Mouse (Mus musculus) liver, embryonic 14.5 days (tissue): ENCODE data around the gene Gfi1. TPM values are rescaled to one million over a fixed set of nuclear protein-coding genes. Genes with fewer than 3 reads are reported as not detected.

Experiments used
- ATAC-seq: fragments of 200-750 bp; cut with Nextera tagmentation; 2 replicates; pipeline ENCODE4 v1.8.0; 2017; ENCODE audit warnings: moderate number of reproducible peaks, mild to moderate bottlenecking, moderate library complexity; ENCODE audit not compliant: insufficient read depth
- DNase-seq, 3 experiments: peaks; one replicate each; pipeline ENCODE4 v3.0.0-alpha.2; 2012 to 2013; ENCODE audit warnings: low read depth in 3 of 3, low spot score in 3 of 3
- H3K27ac ChIP-seq: fragments of 300-500 bp; sonication (generic); 2 replicates; pipeline ENCODE4 v1.5.1; 2014; ENCODE audit warnings: moderate library complexity, mild to moderate bottlenecking, control low read depth, inconsistent platforms
- H3K27me3 ChIP-seq: fragments of 300-500 bp; sonication (generic); 2 replicates; pipeline ENCODE4 v1.6.1; 2014; ENCODE audit warnings: mild to moderate bottlenecking, low read length, moderate library complexity; ENCODE audit not compliant: control insufficient read depth, insufficient read depth
- H3K36me3 ChIP-seq: fragments of 300-500 bp; sonication (generic); replicated peaks from 2 replicates; pipeline ENCODE4 v1.6.1; 2014; ENCODE audit warnings: low read depth; ENCODE audit not compliant: control insufficient read depth, insufficient read depth
- H3K4me1 ChIP-seq, 2 experiments: fragments of 200-500 bp in 1 of 2; fragments of 300-500 bp in 1 of 2; sonication (generic) in 1 of 2; replicated peaks; 2 replicates each; pipeline ENCODE4 v1.6.1; 2012 to 2014; ENCODE audit warnings: antibody characterized with exemption in 1 of 2, inconsistent platforms in 1 of 2, low read length in 1 of 2; ENCODE audit not compliant: control insufficient read depth in 2 of 2, insufficient read depth in 2 of 2
- H3K4me2 ChIP-seq: fragments of 300-500 bp; sonication (generic); 2 replicates; pipeline ENCODE4 v1.6.1; 2014; ENCODE audit warnings: low read depth, mild to moderate bottlenecking, control low read depth, moderate library complexity
- H3K4me3 ChIP-seq, 2 experiments: fragments of 200-500 bp in 1 of 2; fragments of 300-500 bp in 1 of 2; sonication (generic) in 1 of 2; 2 replicates each; pipeline ENCODE4 v1.5.1; 2012 to 2014; ENCODE audit warnings: low read depth in 2 of 2, low read length in 2 of 2, mild to moderate bottlenecking in 2 of 2, control low read depth in 1 of 2, inconsistent platforms in 1 of 2, moderate library complexity in 1 of 2; ENCODE audit not compliant: insufficient read depth in 1 of 2
- H3K9ac ChIP-seq: fragments of 300-500 bp; sonication (generic); replicated peaks from 2 replicates; pipeline ENCODE4 v1.6.1; 2014; ENCODE audit warnings: mild to moderate bottlenecking, control low read depth, moderate library complexity
- H3K9me3 ChIP-seq: fragments of 300-500 bp; sonication (generic); 2 replicates; pipeline ENCODE4 v1.6.1; 2016; ENCODE audit warnings: low read length, mixed read lengths; ENCODE audit not compliant: control insufficient read depth
- CTCF ChIP-seq: IDR thresholded peaks from 2 replicates; pipeline ENCODE4 v1.5.1; 2016; ENCODE audit warnings: antibody characterized with exemption, low read depth, control low read depth
- EP300 ChIP-seq: IDR thresholded peaks from 2 replicates; pipeline ENCODE4 v1.6.1; 2016; ENCODE audit warnings: antibody characterized with exemption, low read depth
- WGBS: fragments of 180-500 bp; shearing (Covaris S2); extraction: QIAGEN DNeasy Blood & Tissue Kit; methylation state at CpG from one replicate; pipeline ENCODE4 v1.1.7; 2014; ENCODE audit not compliant: insufficient replicate concordance; 5-methylcytosine and 5-hydroxymethylcytosine counted together
- polyA plus RNA-seq, 2 experiments: library from polyadenylated mRNA; depleted of rRNA in 1 of 2; stranded (reverse) in 1 of 2; unstranded in 1 of 2; fragments of >200 nt; fragmentation: Nextera tagmentation in 1 of 2; extraction: Ambion mirVana in 1 of 2; gene quantifications; 2 replicates each; pipeline versions ENCODE4 v1.2.1 to v1.2.3; 2012 to 2014

Gene Gfi1
- 2.2 and 3.0 TPM in 2 replicates for polyA plus RNA-seq (2012; rRNA removed)
- polyA plus RNA-seq (2014; fragmentation: Nextera tagmentation; extraction: Ambion mirVana): 1.1 and 1.7 TPM in 2 replicates

GRCm38 (mm10) chr5:107725435-107726261 is at the start of gene Gfi1:
Gene Gfi1 (minus strand): TSS chr5:107726036.
- Histone ChIP-seq H3K27me3 (peaks cover 83% of the 10 kb centered on the region), H3K27ac (no peak within 1 kb of the TSS), H3K36me3 (no peaks in the 10 kb centered on the region), H3K4me3 (peak within 1 kb of the TSS; percentile 19 to 29; a peak in 2 of 4 replicates), H3K9me3 (no peaks in the 10 kb centered on the region), H3K4me1 (no peaks in the 10 kb centered on the region), H3K9ac (no peak within 1 kb of the TSS), H3K4me2 (peak within 1 kb of the TSS; percentile 54)
- TF ChIP-seq EP300 (no peak), CTCF (no peak)
- no peak for ATAC-seq
- WGBS: 1% methylated on average over 41 of the region's 41 CpGs
- DNase-seq: no peak

- WGBS: 45% methylated on average over 5 of the region's 5 CpGs
- H3K9ac ChIP-seq: no peak overlapping the region
- 0 out of 4 replicates have a peak, but pooled peaks cover 0 to 2% of the 10 kb centered on the region in 2 experiments for H3K4me1 ChIP-seq
- H3K4me3 ChIP-seq: no peak overlapping the region
- no peak overlapping the region for H3K4me2 ChIP-seq
- peaks cover 4% of the 10 kb centered on the region for H3K36me3 ChIP-seq
- TF ChIP-seq EP300 (no peak), CTCF (no peak)
- no peaks in the 10 kb centered on the region for H3K27me3 ChIP-seq
- no peak for ATAC-seq
- H3K27ac ChIP-seq: no peak overlapping the region
- no peaks in the 10 kb centered on the region for H3K9me3 ChIP-seq
- no peak for DNase-seq
These were observed 46.2 kb upstream of the Gfi1 start for GRCm38 (mm10) chr5:107772049-107772448.

GRCm38 (mm10) chr5:107768224-107768623 is 42.4 kb upstream of the Gfi1 start:
- Histone ChIP-seq H3K9ac (no peak overlapping the region), H3K9me3 (no peaks in the 10 kb centered on the region), H3K27me3 (no peaks in the 10 kb centered on the region), H3K27ac (no peak overlapping the region), H3K4me2 (no peak overlapping the region), H3K4me1 (no peaks in the 10 kb centered on the region), H3K36me3 (peaks cover 10% of the 10 kb centered on the region), H3K4me3 (no peak overlapping the region)
- ATAC-seq: no peak
- TF ChIP-seq EP300 (no peak), CTCF (no peak)
- DNase-seq: no peak
- WGBS: 59% methylated on average over 1 of the region's 1 CpGs

GRCm38 (mm10) chr5:107765946-107766345 is 40.1 kb upstream of the Gfi1 start:
- Histone ChIP-seq H3K4me1 (no peaks in the 10 kb centered on the region), H3K36me3 (peaks cover 6% of the 10 kb centered on the region; the same call in 1 of the 2 replicates)
- no peak for TF ChIP-seq EP300
- TF ChIP-seq CTCF: no peak

GRCm38 (mm10) chr5:107764486-107764885 is 38.6 kb upstream of the Gfi1 start:
- TF ChIP-seq CTCF (no peak), EP300 (no peak)
- Histone ChIP-seq H3K27me3 (no peaks in the 10 kb centered on the region), H3K4me3 (no peak overlapping the region), H3K27ac (no peak overlapping the region), H3K9ac (no peak overlapping the region), H3K36me3 (peaks cover 11% of the 10 kb centered on the region), H3K4me2 (no peak overlapping the region), H3K4me1 (peaks cover 4 to 5% of the 10 kb centered on the region in 2 experiments; a peak in 2 of 4 replicates), H3K9me3 (no peaks in the 10 kb centered on the region)
- no peak for ATAC-seq
- DNase-seq: no peak
- WGBS: 11% methylated on average over 1 of the region's 1 CpGs

More at GRCm38 (mm10) chr5:107765946-107766345, 40.1 kb upstream of the Gfi1 start:
- Histone ChIP-seq H3K27me3 (no peaks in the 10 kb centered on the region), H3K27ac (no peak overlapping the region), H3K4me2 (no peak overlapping the region), H3K9me3 (no peaks in the 10 kb centered on the region), H3K9ac (no peak overlapping the region), H3K4me3 (no peak overlapping the region)
- DNase-seq (no peak), ATAC-seq (no peak)
- WGBS: 92% methylated on average over 4 of the region's 4 CpGs
